Mouse (Mus musculus) brain, embryonic 14.5 days (tissue): ENCODE measurements around the gene Slc11a1.

Experiments used
- CTCF ChIP-seq: fragments of 200-500 bp; IDR thresholded peaks from 2 replicates; pipeline ENCODE4 v1.5.1; 2012; ENCODE audit warnings: inconsistent platforms, mild to moderate bottlenecking, moderate library complexity, borderline replicate concordance; ENCODE audit not compliant: insufficient read depth, insufficient read length; ENCODE audit errors: extremely low read depth
- POLR2A ChIP-seq: fragments of 200-500 bp; IDR thresholded peaks from 2 replicates; pipeline ENCODE4 v1.6.1; 2012; ENCODE audit warnings: mild to moderate bottlenecking, inconsistent platforms, borderline replicate concordance; ENCODE audit not compliant: poor library complexity, insufficient read depth, insufficient read length, severe bottlenecking; ENCODE audit errors: extremely low read depth

DNA sequence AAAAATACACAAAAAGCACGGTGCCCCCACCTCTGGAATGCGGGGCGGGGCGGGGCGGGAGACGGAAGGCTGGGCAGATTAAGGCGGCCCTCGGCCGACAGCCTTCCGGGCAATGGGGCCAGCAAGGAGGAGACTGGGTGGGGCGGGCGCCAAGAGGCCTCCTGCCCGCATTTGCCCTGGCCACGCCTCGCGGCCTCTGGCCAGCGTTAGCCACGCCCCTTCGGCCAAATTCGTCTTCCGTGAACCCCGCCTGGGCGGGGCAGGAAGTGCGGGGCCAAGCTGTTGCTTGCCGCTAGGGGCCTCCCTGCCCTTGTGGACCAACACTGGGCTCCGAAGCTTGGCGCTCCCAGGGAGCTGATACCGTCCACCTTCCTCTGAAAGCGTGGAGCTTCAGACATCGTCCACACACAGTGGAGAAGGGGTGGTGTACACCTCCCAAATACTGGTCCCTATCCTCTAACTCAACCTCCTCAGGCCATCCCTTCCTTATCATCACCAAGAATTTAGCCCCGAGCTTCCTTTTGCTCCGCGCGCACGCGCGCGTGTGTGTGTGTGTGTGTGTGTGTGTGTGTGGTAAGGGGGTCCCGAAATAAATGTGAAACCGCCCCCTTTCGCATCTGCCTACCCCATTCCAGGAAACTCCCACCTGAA, 22.4 kb downstream of the Slc11a1 start:
- TF ChIP-seq CTCF: peak; percentile 66
- TF ChIP-seq POLR2A: no peak
